Mouse (Mus musculus) MEL (cell line): ENCODE measurements around the gene Styk1. TPM values are rescaled to one million over a fixed set of nuclear protein-coding genes. Genes with fewer than 3 reads are reported as not detected.

Experiments
- DNase-seq: peaks from one replicate; pipeline ENCODE4 v3.0.0; 2011; ENCODE audit warnings: low read depth, low spot score
- H3K27ac ChIP-seq: 2 replicates; pipeline ENCODE4 v1.5.1; 2012; ENCODE audit warnings: low read depth, mild to moderate bottlenecking, control low read depth, low read length, moderate library complexity; ENCODE audit not compliant: control insufficient read depth
- H3K27me3 ChIP-seq, 2 experiments: fragments of 150-350 bp in 1 of 2; sonication (generic) in 1 of 2; 2 replicates each; pipeline ENCODE4 v1.6.1; 2012; ENCODE audit warnings: low read length in 2 of 2, mild to moderate bottlenecking in 2 of 2, improper control_type of control experiment in 1 of 2, moderate library complexity in 1 of 2; ENCODE audit not compliant: insufficient read depth in 2 of 2, control insufficient read depth in 1 of 2
- H3K36me3 ChIP-seq, 2 experiments: 2 replicates each; pipeline ENCODE4 v1.6.1; 2012 to 2014; ENCODE audit warnings: low read length in 2 of 2, improper control_type of control experiment in 1 of 2, inconsistent platforms in 1 of 2, mild to moderate bottlenecking in 1 of 2; ENCODE audit not compliant: insufficient read depth in 2 of 2, control insufficient read depth in 1 of 2
- H3K4me1 ChIP-seq, 2 experiments: fragments of 150-350 bp in 1 of 2; sonication (generic) in 1 of 2; 2 replicates each; pipeline ENCODE4 v1.6.1; 2012; ENCODE audit warnings: low read length in 2 of 2, improper control_type of control experiment in 1 of 2, mild to moderate bottlenecking in 1 of 2; ENCODE audit not compliant: insufficient read depth in 2 of 2, control insufficient read depth in 1 of 2
- H3K4me3 ChIP-seq, 2 experiments: fragments of 150-350 bp in 1 of 2; sonication (generic) in 1 of 2; 2 replicates each; pipeline ENCODE4 v1.5.1; 2012; ENCODE audit warnings: low read depth in 2 of 2, low read length in 2 of 2, mild to moderate bottlenecking in 2 of 2, moderate library complexity in 2 of 2, control low read depth in 1 of 2, improper control_type of control experiment in 1 of 2; ENCODE audit not compliant: control insufficient read depth in 1 of 2, insufficient read depth in 1 of 2
- H3K79me2 ChIP-seq: 2 replicates; pipeline ENCODE4 v1.6.1; 2012; ENCODE audit warnings: mild to moderate bottlenecking, low read length, moderate library complexity; ENCODE audit not compliant: control insufficient read depth, poor library complexity, insufficient read depth
- H3K9ac ChIP-seq: 2 replicates; pipeline ENCODE4 v1.6.1; 2012; ENCODE audit warnings: low read depth, mild to moderate bottlenecking, control low read depth, low read length, moderate library complexity; ENCODE audit not compliant: control insufficient read depth, poor library complexity, severe bottlenecking
- H3K9me3 ChIP-seq: fragments of 150-350 bp; sonication (generic); replicated peaks from 2 replicates; pipeline ENCODE4 v1.6.1; 2012; ENCODE audit warnings: mild to moderate bottlenecking, low read length, improper control_type of control experiment, moderate library complexity; ENCODE audit not compliant: insufficient read depth
- BHLHE40 ChIP-seq: IDR thresholded peaks from 2 replicates; pipeline ENCODE4 v1.6.1; 2012; ENCODE audit warnings: low read depth, mild to moderate bottlenecking, inconsistent platforms, low read length, improper control_type of control experiment, borderline replicate concordance
- CHD2 ChIP-seq: IDR thresholded peaks from 2 replicates; pipeline ENCODE4 v1.6.1; 2011; ENCODE audit warnings: low read length, improper control_type of control experiment
- CTCF ChIP-seq, 3 experiments: IDR thresholded peaks in 2 of 3; conservative IDR thresholded peaks in 1 of 3; 2 replicates each; pipeline ENCODE4 v1.5.1; 2011 to 2012; ENCODE audit warnings: low read length in 3 of 3, low read depth in 2 of 3, mild to moderate bottlenecking in 2 of 3, improper control_type of control experiment in 1 of 3, inconsistent platforms in 1 of 3, mixed read lengths in 1 of 3, moderate library complexity in 1 of 3; ENCODE audit not compliant: control insufficient read depth in 1 of 3, insufficient read depth in 1 of 3, poor library complexity in 1 of 3, severe bottlenecking in 1 of 3
- E2F4 ChIP-seq: IDR thresholded peaks from 2 replicates; pipeline ENCODE4 v1.6.1; 2011; ENCODE audit warnings: low read depth, low read length, improper control_type of control experiment, borderline replicate concordance
- ELF1 ChIP-seq: IDR thresholded peaks from 2 replicates; pipeline ENCODE4 v1.6.1; 2014; ENCODE audit warnings: low read depth, mild to moderate bottlenecking, inconsistent platforms, low read length, improper control_type of control experiment, moderate library complexity
- ETS1 ChIP-seq: IDR thresholded peaks from 2 replicates; pipeline ENCODE4 v1.6.1; 2012; ENCODE audit warnings: low read depth, mild to moderate bottlenecking, inconsistent platforms, low read length, improper control_type of control experiment, moderate library complexity
- GABPA ChIP-seq: IDR thresholded peaks from 2 replicates; pipeline ENCODE4 v1.6.1; 2012; ENCODE audit warnings: low read depth, mild to moderate bottlenecking, inconsistent platforms, low read length, improper control_type of control experiment, moderate library complexity
- HCFC1 ChIP-seq: IDR thresholded peaks from 2 replicates; pipeline ENCODE4 v1.6.1; 2012; ENCODE audit warnings: low read depth, mild to moderate bottlenecking, inconsistent platforms, low read length, improper control_type of control experiment, moderate library complexity
- JUND ChIP-seq: IDR thresholded peaks from 2 replicates; pipeline ENCODE4 v1.6.1; 2011; ENCODE audit warnings: low read depth, mild to moderate bottlenecking, improper control_type of control experiment, low read length
- KAT2A ChIP-seq: conservative IDR thresholded peaks from 2 replicates; pipeline ENCODE4 v1.6.1; 2012; ENCODE audit warnings: low read depth, low read length, improper control_type of control experiment, inconsistent platforms
- MAX ChIP-seq: IDR thresholded peaks from 2 replicates; pipeline ENCODE4 v1.6.1; 2011; ENCODE audit warnings: low read length, improper control_type of control experiment
- MAZ ChIP-seq: IDR thresholded peaks from 2 replicates; pipeline ENCODE4 v1.6.1; 2012; ENCODE audit warnings: low read depth, mild to moderate bottlenecking, inconsistent platforms, low read length, improper control_type of control experiment
- MEF2A ChIP-seq: IDR thresholded peaks from 2 replicates; pipeline ENCODE4 v1.6.1; 2014; ENCODE audit warnings: low read depth, mild to moderate bottlenecking, inconsistent platforms, low read length, improper control_type of control experiment; ENCODE audit not compliant: poor library complexity, insufficient replicate concordance, severe bottlenecking; ENCODE audit errors: extremely low read depth
- MXI1 ChIP-seq: IDR thresholded peaks from 2 replicates; pipeline ENCODE4 v1.6.1; 2011; ENCODE audit warnings: mild to moderate bottlenecking, low read depth, low read length, improper control_type of control experiment
- MYC ChIP-seq: IDR thresholded peaks from 2 replicates; pipeline ENCODE4 v1.6.1; 2011; ENCODE audit warnings: low read depth, mild to moderate bottlenecking, low read length, improper control_type of control experiment, moderate library complexity
- NRF1 ChIP-seq: IDR thresholded peaks from 2 replicates; pipeline ENCODE4 v1.6.1; 2014; ENCODE audit warnings: low read depth, mild to moderate bottlenecking, inconsistent platforms, low read length, improper control_type of control experiment, moderate library complexity; ENCODE audit not compliant: poor library complexity, insufficient read depth, severe bottlenecking
- POLR2A ChIP-seq, 2 experiments: IDR thresholded peaks; 2 replicates each; pipeline ENCODE4 v1.6.1; 2011 to 2012; ENCODE audit warnings: low read length in 2 of 2, mild to moderate bottlenecking in 2 of 2, control low read depth in 1 of 2, improper control_type of control experiment in 1 of 2, low read depth in 1 of 2, moderate library complexity in 1 of 2; ENCODE audit not compliant: control insufficient read depth in 1 of 2, insufficient read depth in 1 of 2, poor library complexity in 1 of 2
- POLR2AphosphoS2 ChIP-seq: IDR thresholded peaks from 2 replicates; pipeline ENCODE4 v1.6.1; 2011; ENCODE audit warnings: low read length, improper control_type of control experiment
- POLR2AphosphoS5 ChIP-seq: IDR thresholded peaks from 2 replicates; pipeline ENCODE4 v1.6.1; 2012; ENCODE audit warnings: low read depth, borderline replicate concordance, mild to moderate bottlenecking, inconsistent platforms, low read length, moderate library complexity, mixed read lengths
- RAD21 ChIP-seq: IDR thresholded peaks from 2 replicates; pipeline ENCODE4 v1.6.1; 2011; ENCODE audit warnings: mild to moderate bottlenecking, low read depth, low read length, improper control_type of control experiment
- RCOR1 ChIP-seq: IDR thresholded peaks from 2 replicates; pipeline ENCODE4 v1.6.1; 2012; ENCODE audit warnings: low read depth, mild to moderate bottlenecking, inconsistent platforms, low read length, improper control_type of control experiment
- SMC3 ChIP-seq: IDR thresholded peaks from 2 replicates; pipeline ENCODE4 v1.6.1; 2011; ENCODE audit warnings: low read depth, low read length, improper control_type of control experiment
- TBP ChIP-seq: IDR thresholded peaks from 2 replicates; pipeline ENCODE4 v1.8.0; 2011; ENCODE audit warnings: low read depth, low read length, improper control_type of control experiment
- UBTF ChIP-seq: IDR thresholded peaks from 2 replicates; pipeline ENCODE4 v1.6.1; 2012; ENCODE audit warnings: low read depth, mild to moderate bottlenecking, inconsistent platforms, low read length, improper control_type of control experiment, moderate library complexity, borderline replicate concordance; ENCODE audit not compliant: insufficient read depth
- USF1 ChIP-seq: IDR thresholded peaks from 2 replicates; pipeline ENCODE4 v1.6.1; 2014; ENCODE audit warnings: low read depth, mild to moderate bottlenecking, inconsistent platforms, low read length, improper control_type of control experiment, moderate library complexity
- USF2 ChIP-seq, 2 experiments: IDR thresholded peaks; 2 replicates each; pipeline ENCODE4 v1.6.1; 2011 to 2012; ENCODE audit warnings: improper control_type of control experiment in 2 of 2, low read length in 2 of 2, borderline replicate concordance in 1 of 2, inconsistent platforms in 1 of 2, low read depth in 1 of 2, mild to moderate bottlenecking in 1 of 2; ENCODE audit not compliant: insufficient read depth in 1 of 2
- ZC3H11A ChIP-seq: IDR thresholded peaks from 2 replicates; pipeline ENCODE4 v1.6.1; 2012; ENCODE audit warnings: low read depth, mild to moderate bottlenecking, inconsistent platforms, low read length, improper control_type of control experiment
- ZKSCAN1 ChIP-seq: IDR thresholded peaks from 2 replicates; pipeline ENCODE4 v1.6.1; 2012; ENCODE audit warnings: low read depth, mild to moderate bottlenecking, inconsistent platforms, low read length, improper control_type of control experiment, moderate library complexity
- ZNF384 ChIP-seq: IDR thresholded peaks from 2 replicates; pipeline ENCODE4 v1.6.1; 2012; ENCODE audit warnings: low read depth, mild to moderate bottlenecking, inconsistent platforms, low read length, improper control_type of control experiment
- polyA plus RNA-seq, 2 experiments: library from polyadenylated mRNA; stranded (reverse) in 1 of 2; unstranded in 1 of 2; fragments of >175 nt in 1 of 2; fragments of >200 nt in 1 of 2; gene quantifications; 2 replicates each; pipeline versions ENCODE4 v1.2.1 to v1.2.4; 2012; ENCODE audit warnings: low replicate concordance in 2 of 2, low read depth in 1 of 2; ENCODE audit not compliant: insufficient read length in 2 of 2, insufficient read depth in 1 of 2, missing spikeins in 1 of 2
- total RNA-seq: library from RNA; depleted of rRNA; stranded (reverse); fragments of 300-350 nt; gene quantifications from 2 replicates; pipeline ENCODE4 v1.2.3, GENCODE M21; 2012

Styk1 gene
- total and polyA plus RNA-seq, 3 experiments: 0.11 to 0.12 TPM; not detected in 1

GRCm38 (mm10) chr6:131388040-131389021 is 34.9 kb upstream of the Styk1 start, which contains the start of gene Ybx3 (continued):
- TF ChIP-seq GABPA (no peak), UBTF (peak; percentile 86; the same call in 1 of the 2 replicates)

GRCm38 (mm10) chr6:131387221-131388039 is 34.0 kb upstream of the Styk1 start:
- Histone ChIP-seq H3K4me3 (peak overlapping the region; percentile 99), H3K36me3 (peaks cover 14 to 44% of the 10 kb centered on the region in 2 experiments), H3K27ac (peak overlapping the region; percentile 98), H3K9ac (peak overlapping the region; percentile 97), H3K79me2 (peaks cover 63% of the 10 kb centered on the region), H3K4me1 (peaks cover 17 to 37% of the 10 kb centered on the region in 2 experiments), H3K27me3 (no peaks in the 10 kb centered on the region; a peak in 1 of 4 replicates), H3K9me3 (no peaks in the 10 kb centered on the region)
- DNase-seq: peak; percentile 93
- TF ChIP-seq E2F4 (no peak), KAT2A (peak; percentile 38; the same call in 1 of the 2 replicates), MXI1 (peak; percentile 92), CHD2 (no peak), MAX (peak; percentile 77), ETS1 (peak; percentile 89), CTCF (IDR thresholded peaks at IDR 0.05 in 2 of 3, conservative IDR thresholded peaks at IDR 0.05 in 1 of 3; ENCODE audit: control insufficient read depth in 1 of 3, insufficient read depth in 1 of 3, low read depth in 2 of 3, low read length in 3 of 3, poor library complexity in 1 of 3, severe bottlenecking in 1 of 3) (no peak), USF2 (IDR thresholded peaks at IDR 0.05; ENCODE audit: borderline replicate concordance in 1 of 2, insufficient read depth in 1 of 2, low read depth in 1 of 2, low read length in 2 of 2) (no peak), ZKSCAN1 (no peak), POLR2A (IDR thresholded peaks at IDR 0.05; ENCODE audit: control insufficient read depth in 1 of 2, insufficient read depth in 1 of 2, low read depth in 1 of 2, low read length in 2 of 2, poor library complexity in 1 of 2) (peak in 1 of 2 experiments; percentile 82; a peak in 3 of 4 replicates), ZNF384 (no peak), POLR2AphosphoS2 (peak; percentile 64), POLR2AphosphoS5 (peak; percentile 55; the same call in 1 of the 2 replicates), ELF1 (no peak), MYC (peak; percentile 93), ZC3H11A (no peak), SMC3 (no peak), RCOR1 (0 out of 2 replicates have a peak, but pooled peaks have one; percentile 32), UBTF (0 out of 2 replicates have a peak, but pooled peaks have one; percentile 30), MAZ (no peak), NRF1 (peak; percentile 74), TBP (peak; percentile 85), MEF2A (no peak), JUND (0 out of 2 replicates have a peak, but pooled peaks have one; percentile 6), RAD21 (no peak), BHLHE40 (peak; percentile 80), USF1 (no peak; the same call in 1 of the 2 replicates), HCFC1 (0 out of 2 replicates have a peak, but pooled peaks have one; percentile 1)
